Mouse (Mus musculus): ENCODE measurements around the gene Gltpd2.

GRCm38 (mm10) chr11:70526211-70526610, 7.2 kb downstream of the Gltpd2 start:
- no peak for TF ChIP-seq CTCF (IDR thresholded peaks at IDR 0.05; ENCODE audit: low read depth)
- TF ChIP-seq EP300 (IDR thresholded peaks at IDR 0.05; ENCODE audit: low read depth), result no peak

Data from liver, postnatal 0 days (tissue).